Mouse (Mus musculus): ENCODE data around the gene Slc9a2.

The Slc9a2 gene

GRCm38 (mm10) chr1:40785876-40786445, 105.6 kb downstream of the Slc9a2 start:
- DNase-seq (ENCODE audit: low read depth, low spot score) = no peak

GRCm38 (mm10) chr1:40788956-40789355, 108.6 kb downstream of the Slc9a2 start:
- no peak for DNase-seq (ENCODE audit: low read depth, low spot score)

GRCm38 (mm10) chr1:40789666-40790233, 109.4 kb downstream of the Slc9a2 start:
- no peak for DNase-seq (ENCODE audit: low read depth, low spot score)

GRCm38 (mm10) chr1:40790324-40791141, 110.2 kb downstream of the Slc9a2 start, which contains the start of gene Mfsd9:
TSS of gene Mfsd9 (minus strand) at chr1:40790687.
- peak; percentile 80 for DNase-seq (ENCODE audit: low read depth, low spot score)

GRCm38 (mm10) chr1:40795508-40795907, 115.1 kb downstream of the Slc9a2 start:
- no peak for DNase-seq (ENCODE audit: low read depth, low spot score)

- no peak for DNase-seq (ENCODE audit: low read depth, low spot score)
Observed at GRCm38 (mm10) chr1:40797348-40797747, 117.0 kb downstream of the Slc9a2 start.

- no peak for DNase-seq (ENCODE audit: low read depth, low spot score)
Observed at GRCm38 (mm10) chr1:40799121-40799520, 118.7 kb downstream of the Slc9a2 start.

- no peak for DNase-seq (ENCODE audit: low read depth, low spot score)
Observed at GRCm38 (mm10) chr1:40800908-40801307, 120.5 kb downstream of the Slc9a2 start.

- DNase-seq (ENCODE audit: low read depth, low spot score) = peak; percentile 52
Observed at GRCm38 (mm10) chr1:40802759-40803158, 122.4 kb downstream of the Slc9a2 start.

GRCm38 (mm10) chr1:40804118-40804517, 123.7 kb downstream of the Slc9a2 start:
- no peak for DNase-seq (ENCODE audit: low read depth, low spot score)

- DNase-seq (ENCODE audit: low read depth, low spot score) = no peak
Observed at GRCm38 (mm10) chr1:40805351-40805750, 125.0 kb downstream of the Slc9a2 start, which contains the start of gene Tmem182. TSS of gene Tmem182 (plus strand) at chr1:40805601.

GRCm38 (mm10) chr1:40805891-40806290, 125.5 kb downstream of the Slc9a2 start:
- DNase-seq (ENCODE audit: low read depth, low spot score) = no peak

- DNase-seq (ENCODE audit: low read depth, low spot score) = no peak
Observed at GRCm38 (mm10) chr1:40808643-40809042, 128.3 kb downstream of the Slc9a2 start.

- no peak for DNase-seq (ENCODE audit: low read depth, low spot score)
Observed at GRCm38 (mm10) chr1:40815071-40815845, 134.9 kb downstream of the Slc9a2 start.
